Mouse (Mus musculus): Measurements from ENCODE around the gene Ddx20.
A peak's percentile ranks its signal among the peaks of the same experiment; 100 is the strongest.
"Not testable (repeated sequence)": the region's sequence is repeated elsewhere in the genome, so short reads cannot be mapped to it uniquely, and the experiment has no call there.

The Ddx20 gene

DNA sequence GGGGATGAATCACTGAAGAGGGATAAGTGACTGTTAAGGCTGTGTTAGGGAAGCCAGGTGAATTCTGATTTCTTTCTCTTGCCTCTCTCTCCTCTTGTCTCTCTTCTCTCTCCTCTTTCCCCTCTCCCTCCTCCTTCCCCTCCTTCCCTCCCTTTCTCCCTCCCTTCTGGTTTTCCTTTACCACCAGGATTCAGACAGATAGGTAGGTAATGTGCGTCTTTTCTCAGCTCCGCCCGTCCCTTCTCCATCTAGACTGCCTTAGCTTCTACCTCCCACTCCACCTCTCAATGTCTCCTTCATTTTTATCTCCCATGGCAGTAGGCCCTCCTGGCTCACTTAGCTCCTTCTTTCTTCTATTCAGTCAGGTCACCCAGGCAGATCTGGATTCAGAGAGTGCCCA is 18.2 kb upstream of the Ddx20 start:
- DNase-seq (ENCODE audit: inconsistent ontology term): no peak

DNA sequence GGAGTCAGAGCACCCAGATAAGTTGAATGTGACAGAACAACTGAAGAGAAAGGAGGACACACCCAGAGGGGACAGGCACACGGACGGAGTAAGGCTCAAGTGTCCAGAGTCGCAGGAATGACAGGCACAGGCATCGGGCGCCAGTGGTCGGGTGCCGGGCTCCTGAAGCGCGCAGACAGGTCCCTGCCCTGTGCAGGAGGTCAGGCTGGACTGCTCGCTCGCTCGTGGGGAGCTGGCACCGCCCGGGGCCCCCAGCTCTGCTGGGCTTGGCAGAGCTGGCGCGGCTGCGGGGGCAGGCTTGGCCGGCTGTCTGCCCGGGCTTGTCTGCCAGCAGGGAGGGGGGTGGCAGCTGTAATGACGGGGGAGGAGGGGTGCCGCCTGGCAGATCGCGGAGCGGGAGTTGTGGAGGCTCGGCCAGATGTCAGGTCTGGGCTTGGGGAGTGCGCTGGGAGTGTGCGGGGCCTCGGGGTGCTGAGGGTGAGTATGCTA is 17.7 kb upstream of the Ddx20 start:
- peak; percentile 89 for DNase-seq (ENCODE audit: inconsistent ontology term)

DNA sequence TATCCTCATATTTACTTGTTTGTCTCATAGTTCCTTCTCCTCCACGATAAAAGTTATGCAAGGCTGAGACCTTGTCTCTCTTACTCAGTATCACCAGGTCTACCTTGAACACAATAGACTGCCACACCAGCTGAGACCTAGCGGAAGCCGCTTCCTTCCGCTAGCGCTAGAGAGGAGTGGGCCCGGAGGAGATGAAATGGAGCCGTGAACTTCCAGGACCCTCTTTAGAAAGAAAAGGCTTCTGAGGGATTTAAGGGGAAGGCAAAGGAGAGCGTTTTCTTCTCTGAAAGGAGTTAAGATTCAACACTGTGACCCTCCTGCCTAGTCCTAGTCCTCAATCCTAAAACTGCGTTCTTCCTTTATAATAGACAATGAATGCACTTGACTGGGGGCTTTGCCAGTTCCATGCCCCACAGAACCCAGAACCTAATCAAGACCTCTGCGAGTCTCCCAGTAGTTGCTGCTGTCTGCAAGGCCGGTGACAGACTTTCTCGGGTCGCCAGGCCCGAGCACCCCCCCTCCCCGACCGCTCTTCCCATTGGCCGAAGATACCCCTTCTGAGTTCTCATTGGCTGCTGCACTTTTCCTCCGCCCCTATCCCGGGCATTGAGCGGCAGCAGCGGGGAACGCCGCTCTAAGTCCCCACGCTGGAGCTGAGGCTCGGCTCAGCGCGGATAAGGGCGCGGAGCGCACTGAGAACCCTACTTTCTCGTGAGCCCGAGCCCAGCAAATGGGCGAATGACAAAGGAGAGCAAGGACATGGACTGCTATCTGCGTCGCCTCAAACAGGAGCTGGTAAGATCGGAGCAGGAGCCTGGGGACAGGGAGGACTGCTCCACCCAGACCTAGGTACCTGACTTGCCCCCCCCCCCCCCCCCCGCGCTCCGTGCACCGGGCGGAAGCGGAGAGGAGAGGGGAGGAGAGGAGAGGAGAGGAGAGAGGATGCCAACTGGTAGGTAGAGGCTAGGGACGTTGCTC is 16.9 kb upstream of the Ddx20 start, which contains the start of gene Inka2:
Gene Inka2 (plus strand): TSS at position 569 of the 978 bp plus-strand sequence.
- DNase-seq (ENCODE audit: inconsistent ontology term): peak; percentile 94

DNA sequence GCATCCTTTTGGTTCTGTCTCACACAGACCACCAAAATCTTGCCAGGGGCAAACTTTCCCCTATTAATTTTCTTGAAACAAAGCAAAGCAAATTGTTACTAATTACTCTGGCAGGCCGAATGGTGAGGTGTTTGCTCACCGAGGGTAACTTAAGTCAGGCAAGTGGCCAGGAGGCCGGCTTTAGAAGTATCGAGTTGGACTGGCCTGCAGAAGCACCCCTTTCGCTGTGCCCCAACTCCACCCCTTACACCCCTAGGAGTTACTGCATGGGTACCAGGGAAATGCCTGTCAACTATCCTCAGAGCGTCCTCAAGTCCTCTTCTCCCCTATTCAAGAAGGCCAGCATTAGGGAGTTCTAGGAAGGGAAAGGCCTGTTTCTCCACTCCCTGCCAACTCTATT is 16.2 kb upstream of the Ddx20 start:
- DNase-seq (ENCODE audit: inconsistent ontology term): no peak

DNA sequence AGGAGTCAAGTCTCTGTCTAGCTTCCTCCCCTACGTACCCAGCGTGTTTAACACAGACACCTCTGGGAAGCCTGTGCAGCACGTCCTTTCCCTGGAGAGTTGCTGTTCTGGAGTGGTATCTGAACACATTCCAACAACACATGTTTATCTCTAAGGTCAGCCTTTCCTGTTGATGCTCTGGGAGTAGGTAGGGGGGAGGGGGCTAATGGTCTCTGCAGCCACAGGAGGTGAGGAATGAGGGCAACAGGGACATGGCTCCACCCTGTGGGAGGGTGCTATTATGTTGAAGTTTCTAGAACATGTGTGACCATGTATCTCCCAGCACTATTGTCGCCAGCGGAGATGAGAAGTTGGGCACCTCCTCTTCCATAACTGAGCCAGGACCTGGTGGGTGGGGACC is 14.0 kb upstream of the Ddx20 start:
- DNase-seq (ENCODE audit: inconsistent ontology term): no peak

DNA sequence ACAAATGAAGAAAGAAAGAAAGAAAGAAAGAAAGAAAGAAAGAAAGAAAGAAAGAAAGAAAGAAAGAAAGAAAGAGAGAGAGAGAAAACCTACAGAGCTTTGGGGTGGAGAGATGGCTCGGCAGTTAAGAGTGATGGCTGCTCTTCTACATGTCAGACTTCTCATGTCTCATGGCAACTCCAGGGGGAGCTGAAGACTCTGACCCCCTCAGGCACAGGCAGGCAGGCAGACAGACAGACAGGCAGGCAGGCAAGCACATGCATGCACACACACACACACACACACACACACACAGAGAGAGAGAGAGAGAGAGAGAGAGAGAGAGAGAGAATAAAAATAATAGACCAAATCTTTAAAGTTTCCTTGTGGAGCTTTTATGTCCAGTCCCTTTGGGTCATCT is 13.4 kb upstream of the Ddx20 start:
- DNase-seq (ENCODE audit: inconsistent ontology term): not testable (repeated sequence)

DNA sequence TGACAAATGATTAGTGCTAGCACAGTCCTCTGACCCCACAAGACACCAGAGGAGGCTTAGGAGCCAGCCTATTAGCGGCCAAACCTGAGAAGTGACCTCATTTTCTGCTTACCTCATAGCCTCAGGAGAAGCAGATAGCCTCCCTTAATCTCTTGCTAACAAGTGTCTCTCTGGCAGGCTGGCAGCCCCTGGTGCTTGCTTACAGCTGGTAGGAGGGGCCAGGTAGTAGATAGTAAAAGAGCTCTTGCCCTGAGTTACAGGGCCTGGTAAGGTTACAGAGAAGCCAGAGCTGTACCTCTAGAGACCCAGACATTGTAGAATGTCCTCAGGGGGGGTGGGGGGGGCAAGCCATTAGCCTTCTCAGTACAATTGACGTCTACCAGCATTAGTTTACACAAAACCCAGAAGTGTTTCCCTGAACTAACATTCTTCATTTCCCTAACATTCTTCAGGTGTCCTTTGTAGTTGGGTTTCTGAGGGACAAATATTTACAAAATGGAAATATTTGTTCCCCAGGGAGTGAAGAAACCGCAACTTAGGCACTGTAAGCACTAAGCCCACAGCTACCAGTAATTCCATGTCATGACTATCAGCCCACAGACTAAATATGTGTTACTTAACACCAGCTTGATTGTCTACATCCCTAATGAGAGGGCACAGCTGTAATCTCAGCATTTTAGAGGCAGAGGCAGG is 12.0 kb upstream of the Ddx20 start:
- DNase-seq (ENCODE audit: inconsistent ontology term): no peak

DNA sequence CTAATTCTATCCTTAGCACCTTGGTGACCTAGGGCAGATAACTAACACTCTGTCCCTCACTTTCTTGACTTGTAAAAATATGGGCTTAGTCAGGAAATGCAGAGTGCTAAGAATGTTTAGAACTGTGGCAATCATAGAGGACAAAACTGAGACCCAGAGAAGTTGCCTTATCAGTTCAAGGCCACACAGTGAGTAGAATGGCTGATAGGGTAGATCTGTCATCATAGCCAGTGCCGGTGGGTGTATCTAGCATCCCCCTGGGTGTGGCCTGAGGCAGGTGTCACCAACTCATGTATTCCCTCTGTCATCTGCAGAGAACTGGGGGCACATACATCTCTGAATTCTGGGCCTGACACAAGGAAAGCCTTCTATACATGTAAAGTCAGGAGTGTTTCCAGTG is 10.9 kb upstream of the Ddx20 start:
- DNase-seq (ENCODE audit: inconsistent ontology term): no peak

DNA sequence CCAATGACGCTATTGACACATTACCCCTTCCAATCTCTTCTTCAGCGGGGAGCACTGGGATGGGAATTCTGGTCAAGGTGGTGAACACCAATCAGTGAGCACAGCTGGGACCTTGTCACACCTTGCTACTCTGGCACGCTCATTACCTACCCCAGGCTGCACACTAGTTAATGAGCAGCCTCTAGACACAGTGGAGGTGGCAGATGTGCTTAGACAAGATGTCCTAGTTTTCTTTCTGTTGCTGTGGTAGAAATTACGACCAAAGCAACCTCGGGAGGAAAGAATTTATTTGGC is 9.7 kb upstream of the Ddx20 start:
- DNase-seq (ENCODE audit: inconsistent ontology term): no peak

DNA sequence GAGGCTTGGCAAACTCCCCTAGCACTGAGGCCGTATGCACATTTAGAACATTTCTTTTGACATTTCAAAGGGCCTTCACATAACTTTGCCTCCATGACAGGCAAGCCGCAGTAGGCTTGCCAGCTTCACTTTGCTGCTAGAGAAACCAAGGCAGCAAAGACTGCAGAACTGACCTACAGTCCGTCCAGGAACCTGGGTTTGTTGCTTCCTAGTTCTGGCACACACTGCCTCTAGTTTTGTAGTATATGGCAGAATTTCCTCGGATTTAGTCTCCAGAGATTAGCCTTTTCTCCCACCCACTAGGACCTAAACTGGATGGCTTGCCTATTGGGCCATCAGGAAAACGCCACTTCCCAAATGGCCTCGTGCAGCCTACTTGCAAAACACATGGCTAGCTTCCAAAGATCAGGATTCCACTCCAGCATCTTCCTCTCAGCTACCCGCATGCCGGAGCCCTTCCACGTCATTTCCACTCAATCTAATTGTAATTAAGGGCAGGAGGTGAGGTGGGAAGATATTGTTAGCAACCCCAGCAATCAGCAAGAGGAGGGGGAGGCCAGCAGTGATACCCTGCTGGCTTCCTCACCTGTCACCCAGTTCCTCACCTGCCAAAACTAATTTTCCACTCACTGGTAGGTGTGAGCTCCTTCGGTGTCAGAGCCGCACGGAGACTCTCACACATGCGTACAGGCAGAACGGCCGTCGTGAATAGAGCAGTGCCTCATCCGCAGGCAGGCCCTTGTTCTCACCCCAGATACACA is 9.2 kb upstream of the Ddx20 start:
- no peak for DNase-seq (ENCODE audit: inconsistent ontology term)

DNA sequence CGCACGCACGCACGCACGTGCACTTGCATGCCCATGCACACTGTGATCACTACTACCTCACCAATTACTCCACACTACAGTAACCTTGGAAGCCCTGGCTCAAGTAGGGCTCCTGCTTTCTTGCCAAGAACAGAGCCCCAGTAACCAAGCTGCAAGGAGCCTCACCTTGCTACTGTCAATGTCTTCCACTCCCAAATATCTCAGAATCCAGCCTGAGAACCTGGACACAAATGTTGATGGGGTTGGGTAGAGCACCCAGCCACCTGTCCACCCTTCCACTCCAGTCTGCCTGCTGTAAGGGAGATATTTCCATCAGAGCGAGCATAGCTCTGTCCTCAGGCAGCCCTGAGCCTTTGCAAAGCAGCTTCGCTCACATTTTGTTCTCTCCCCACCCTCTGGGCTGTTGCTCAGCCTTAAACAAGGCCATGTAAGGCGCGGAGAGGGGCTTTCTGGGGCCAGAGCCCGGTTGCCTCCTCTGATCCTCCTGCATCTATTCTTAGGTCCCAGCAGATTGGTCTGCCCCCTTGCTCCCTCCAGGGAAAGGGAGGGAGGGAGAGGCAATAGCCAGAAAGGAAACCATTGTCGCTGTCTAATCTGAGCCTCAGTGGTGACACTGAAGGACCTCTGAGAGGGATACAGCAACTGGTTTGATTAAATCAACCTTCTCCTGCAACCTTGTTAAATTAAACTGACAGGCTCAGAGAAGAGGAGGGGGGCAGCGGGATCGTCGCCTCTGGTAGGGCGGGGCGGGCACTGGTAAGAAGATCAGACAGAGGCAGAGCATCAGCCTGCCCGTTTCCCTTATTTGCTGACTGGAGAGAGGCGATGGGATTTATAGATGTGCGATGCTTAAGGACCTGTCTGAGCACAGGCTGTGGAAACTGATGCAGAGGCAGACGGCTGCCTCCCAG is 8.4 kb upstream of the Ddx20 start:
- DNase-seq (ENCODE audit: inconsistent ontology term): no peak

DNA sequence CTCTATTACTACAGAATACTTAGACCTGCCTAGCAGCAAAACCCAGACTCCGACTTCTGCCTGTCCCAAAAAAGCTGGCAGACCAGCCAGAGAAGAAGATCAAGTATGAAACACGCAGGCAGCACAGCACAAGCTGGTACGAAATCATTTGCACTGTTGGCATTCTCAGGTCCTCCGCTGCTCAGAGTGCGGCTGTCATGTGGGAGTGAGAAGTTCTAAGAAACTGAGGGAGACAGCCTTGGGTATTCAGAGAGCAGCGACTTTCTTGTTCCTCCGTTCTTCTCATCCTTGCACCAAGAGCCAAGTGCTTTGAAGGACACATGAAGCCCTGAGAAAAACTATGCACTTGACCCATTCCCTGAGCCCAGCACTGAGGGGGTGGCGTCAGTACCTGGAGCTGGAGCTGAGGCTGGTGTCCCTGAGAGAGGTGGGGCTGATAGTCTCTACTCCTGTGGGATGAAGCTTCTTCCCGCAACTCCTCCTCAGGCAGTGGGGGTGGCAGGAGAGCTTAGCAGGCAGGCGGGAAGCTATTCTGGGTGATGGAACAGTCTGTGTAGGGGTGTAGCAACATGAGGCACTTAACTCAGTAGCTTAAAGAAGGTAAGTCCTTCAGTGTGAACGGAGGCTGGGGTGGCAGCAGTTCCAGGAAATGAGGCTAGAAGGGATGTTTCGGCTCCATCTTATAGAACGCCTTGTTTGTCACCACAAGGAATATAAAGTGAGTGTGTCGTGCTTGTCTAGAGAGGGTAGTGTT is 6.1 kb upstream of the Ddx20 start:
- no peak for DNase-seq (ENCODE audit: inconsistent ontology term)

DNA sequence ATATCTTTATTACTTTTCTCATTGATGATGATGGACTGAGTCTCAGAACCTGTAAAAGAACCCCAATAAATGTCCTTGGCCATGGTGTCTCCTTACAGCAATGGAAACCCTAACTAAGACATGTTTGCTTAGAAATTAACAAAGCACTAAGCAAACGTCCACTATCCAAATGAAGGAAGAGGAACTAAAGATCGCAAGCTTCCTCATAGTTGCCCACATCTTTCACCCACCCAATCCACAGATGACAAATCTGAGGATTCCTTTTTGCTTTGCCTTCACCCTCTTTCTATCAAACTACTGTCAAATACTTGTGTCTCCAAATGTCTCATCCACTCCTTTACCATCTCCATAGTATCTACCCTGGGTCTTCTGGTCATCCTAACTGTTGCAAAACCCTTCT is 1.2 kb upstream of the Ddx20 start:
- no peak for DNase-seq (ENCODE audit: inconsistent ontology term)

DNA sequence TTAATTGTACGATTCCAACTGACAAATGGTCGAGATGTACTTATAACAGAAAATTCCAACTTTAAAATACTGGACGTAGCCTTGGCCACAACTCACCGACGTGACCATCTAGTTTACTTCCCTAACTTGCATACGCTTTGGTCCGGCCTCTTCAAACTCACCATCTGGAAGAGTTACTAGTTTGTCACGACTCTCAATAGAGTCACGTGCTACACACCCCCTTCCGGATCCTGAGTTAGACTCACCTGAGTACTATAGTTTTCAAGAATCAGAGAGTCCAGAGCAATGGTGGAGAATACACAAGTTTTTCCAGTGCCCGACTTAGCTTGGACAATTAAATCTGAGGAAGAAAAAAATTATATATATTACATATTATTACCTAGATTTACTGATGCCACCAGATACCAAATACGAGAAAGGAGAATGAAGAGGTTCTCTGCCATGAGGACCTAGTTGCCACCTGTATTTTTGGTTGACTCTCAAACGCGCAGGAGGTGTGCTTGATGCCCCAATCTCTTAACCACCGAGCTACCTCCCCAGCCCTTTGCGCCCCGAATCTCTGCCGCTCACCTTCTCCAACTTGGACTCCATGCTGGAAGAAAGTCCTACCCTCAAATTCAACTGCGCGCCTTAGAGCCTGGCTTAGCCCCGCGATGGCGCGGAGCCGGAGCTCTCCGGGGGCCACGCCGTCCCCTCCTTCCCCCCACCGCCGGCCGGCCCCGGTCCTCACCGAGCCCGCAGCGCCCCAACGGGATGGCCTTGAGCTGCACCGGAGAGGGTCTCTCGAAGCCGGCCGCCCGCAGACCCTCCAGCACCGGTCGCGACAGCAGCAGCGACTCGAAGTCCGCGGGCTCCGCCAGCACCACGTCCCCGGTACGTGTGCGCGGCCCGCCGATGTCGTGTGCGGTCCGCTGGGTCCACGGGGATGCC is 715 bp downstream of the Ddx20 start:
- DNase-seq (ENCODE audit: inconsistent ontology term): no peak

DNA sequence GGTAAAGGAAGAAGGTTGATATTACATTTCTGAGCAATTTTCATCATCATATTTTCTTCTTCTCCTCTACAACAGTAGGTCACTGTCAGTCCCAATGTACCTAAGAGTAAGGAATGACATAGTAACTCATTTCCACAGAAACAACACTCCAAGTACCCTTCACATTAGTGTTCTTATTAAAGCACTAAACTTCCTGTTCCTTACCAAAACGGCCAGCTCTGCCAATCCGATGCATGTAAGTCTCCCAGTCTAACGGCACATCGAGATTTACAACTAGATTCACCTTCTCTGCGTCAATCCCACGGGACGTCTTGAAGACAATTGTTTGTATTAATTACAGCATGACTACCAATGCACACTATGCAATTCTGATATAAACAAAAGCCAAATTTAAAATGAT is 7.0 kb downstream of the Ddx20 start:
- DNase-seq (ENCODE audit: inconsistent ontology term): no peak

DNA sequence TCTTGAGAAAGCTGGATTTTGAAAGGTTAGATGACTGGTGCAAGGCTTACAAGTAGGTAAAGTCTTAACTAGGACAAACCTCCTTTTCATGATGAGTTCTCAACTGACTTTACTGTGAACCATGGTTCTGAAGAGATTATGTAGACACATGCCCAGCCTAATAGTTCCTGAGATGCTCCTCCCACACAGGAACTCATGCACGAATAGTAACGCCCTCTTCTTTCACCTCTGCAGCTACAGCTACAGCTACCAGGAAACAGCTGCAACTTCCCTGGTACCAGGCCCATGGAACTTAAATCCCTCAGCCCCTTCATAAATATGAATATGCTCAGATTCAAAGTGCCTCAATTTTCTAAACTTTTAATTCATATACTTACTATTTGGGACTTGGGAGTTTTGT is 11.4 kb downstream of the Ddx20 start:
- no peak for DNase-seq (ENCODE audit: inconsistent ontology term)

DNA sequence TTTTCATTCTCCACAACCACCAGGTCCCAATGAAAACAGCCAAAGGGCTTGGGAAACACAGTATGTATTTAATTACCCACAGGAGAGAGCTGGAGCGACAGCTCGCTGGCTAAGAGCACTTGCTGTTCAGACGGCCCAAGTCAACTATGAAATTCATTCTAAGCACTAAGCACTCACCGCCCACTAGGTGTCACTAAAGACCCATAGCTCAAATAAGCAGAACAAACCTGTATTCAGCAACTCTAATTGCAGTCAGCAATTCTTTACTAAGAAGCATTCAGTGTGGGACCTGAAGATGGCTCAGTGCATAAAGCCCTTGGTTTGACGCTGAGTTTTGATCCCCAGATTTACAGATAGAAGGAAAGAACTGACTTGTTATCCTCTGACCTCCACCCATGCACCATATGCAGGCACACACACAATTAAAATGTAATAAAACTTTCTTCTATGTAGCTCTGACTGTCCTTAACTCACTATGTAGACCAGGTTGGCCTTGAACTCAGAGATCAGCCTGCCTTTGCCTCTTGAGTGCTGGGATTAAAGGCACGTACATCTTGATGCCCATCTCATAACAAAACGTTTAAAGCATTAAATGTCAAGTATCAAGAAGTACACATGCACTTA is 12.7 kb downstream of the Ddx20 start:
- peak; percentile 54 for DNase-seq (ENCODE audit: inconsistent ontology term)

DNA sequence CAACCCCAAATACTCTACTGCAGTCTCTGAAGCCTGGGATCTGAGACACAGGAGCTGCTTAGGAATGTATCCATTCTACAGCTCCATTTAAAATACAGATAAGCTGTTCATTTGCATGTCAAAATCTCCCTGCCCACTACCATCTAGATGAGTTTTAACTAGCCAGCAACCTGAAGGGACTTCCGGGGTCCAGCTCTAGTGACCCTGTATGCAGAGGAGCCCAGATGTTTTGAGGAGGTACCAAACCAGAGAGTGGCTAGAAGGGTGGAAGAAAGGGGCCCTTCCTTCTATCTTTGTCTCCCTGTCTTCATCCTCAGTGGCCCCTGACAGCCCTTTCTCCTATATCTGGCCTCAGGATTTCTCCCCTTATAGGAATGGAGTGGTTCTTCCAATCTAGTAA is 16.6 kb downstream of the Ddx20 start:
- no peak for DNase-seq (ENCODE audit: inconsistent ontology term)

DNA sequence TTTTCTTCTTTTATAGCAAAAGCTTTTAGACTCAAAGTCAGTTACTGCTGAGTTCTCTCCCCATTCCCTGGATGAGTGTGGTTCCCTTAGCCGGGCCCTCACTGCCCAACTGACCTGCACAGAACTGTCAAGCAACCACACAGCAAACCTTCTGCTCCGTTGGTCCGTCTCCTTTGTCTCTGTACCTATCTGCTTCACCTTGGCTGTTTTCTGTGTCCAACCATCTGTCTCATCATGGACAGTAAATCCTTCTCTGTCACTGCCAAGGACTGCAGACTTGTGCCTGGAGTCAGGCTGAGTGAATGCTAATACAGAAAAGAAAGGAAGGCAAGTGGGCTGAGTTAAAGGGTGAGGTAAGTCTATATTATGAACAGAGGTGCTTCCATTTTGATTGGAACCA is 17.6 kb downstream of the Ddx20 start:
- DNase-seq (ENCODE audit: inconsistent ontology term): no peak
